Mouse (Mus musculus) hindbrain, postnatal 0 days (tissue): ENCODE measurements around the gene Lypd6. TPM values are rescaled to one million over a fixed set of nuclear protein-coding genes. Genes with fewer than 3 reads are reported as not detected.
A peak's percentile ranks its signal among the peaks of the same experiment; 100 is the strongest.

ENCODE experiments used
- ATAC-seq: fragments of 200-750 bp; cut with Nextera tagmentation; 2 replicates; pipeline ENCODE4 v1.8.0; 2017; ENCODE audit warnings: mild to moderate bottlenecking, moderate TSS enrichment, moderate library complexity
- DNase-seq: peaks from one replicate; pipeline ENCODE4 v3.0.0-alpha.2; 2015; ENCODE audit warnings: low spot score
- H3K27ac ChIP-seq: fragments of 300-500 bp; sonication (generic); 2 replicates; pipeline ENCODE4 v1.5.1; 2014; ENCODE audit warnings: mild to moderate bottlenecking
- H3K27me3 ChIP-seq: fragments of 300-500 bp; sonication (generic); 2 replicates; pipeline ENCODE4 v1.6.1; 2014; ENCODE audit warnings: low read length, mixed read lengths; ENCODE audit not compliant: insufficient read depth
- H3K36me3 ChIP-seq: fragments of 300-500 bp; sonication (generic); 2 replicates; pipeline ENCODE4 v1.6.1; 2014; ENCODE audit warnings: low read length, mixed read lengths; ENCODE audit not compliant: insufficient read depth
- H3K4me1 ChIP-seq: fragments of 300-500 bp; sonication (generic); 2 replicates; pipeline ENCODE4 v1.6.1; 2014; ENCODE audit warnings: antibody characterized with exemption, low read length, mixed read lengths; ENCODE audit not compliant: insufficient read depth
- H3K4me2 ChIP-seq: fragments of 300-500 bp; sonication (generic); 2 replicates; pipeline ENCODE4 v1.6.1; 2014; ENCODE audit warnings: low read depth, mild to moderate bottlenecking, low read length, moderate library complexity, mixed read lengths
- H3K4me3 ChIP-seq: fragments of 300-500 bp; sonication (generic); 2 replicates; pipeline ENCODE4 v1.5.1; 2014; ENCODE audit warnings: low read length
- H3K9ac ChIP-seq: fragments of 300-500 bp; sonication (generic); replicated peaks from 2 replicates; pipeline ENCODE4 v1.6.1; 2014; ENCODE audit warnings: mild to moderate bottlenecking, low read length, moderate library complexity, mixed read lengths
- H3K9me3 ChIP-seq: fragments of 300-500 bp; sonication (generic); 2 replicates; pipeline ENCODE4 v1.6.1; 2016; ENCODE audit warnings: low read length, mixed read lengths
- CTCF ChIP-seq: IDR thresholded peaks from 2 replicates; pipeline ENCODE4 v1.5.1; 2016; ENCODE audit warnings: antibody characterized with exemption, control low read depth, low read depth
- WGBS: fragments of 180-500 bp; shearing (Covaris S2); extraction: QIAGEN DNeasy Blood & Tissue Kit; methylation state at CpG from one replicate; pipeline ENCODE4 v1.1.7; 2014; 5-methylcytosine and 5-hydroxymethylcytosine counted together
- polyA plus RNA-seq: library from polyadenylated mRNA; unstranded; fragments of >200 nt; fragmentation: Nextera tagmentation; extraction: Ambion mirVana; gene quantifications from 2 replicates; pipeline ENCODE4 v1.2.1, GENCODE M21; 2015
- total RNA-seq: library from RNA; depleted of rRNA; stranded (reverse); fragments of >200 nt; gene quantifications from 2 replicates; pipeline ENCODE4 v1.2.3, GENCODE M21; 2014

The Lypd6 gene
- total and polyA plus RNA-seq, 2 experiments from 2014 or later, result 13.6 to 19.4 TPM

GRCm38 (mm10) chr2:50180423-50180822 is 114.2 kb downstream of the Lypd6 start:
- H3K4me1 ChIP-seq, result no peaks in the 10 kb centered on the region
- ATAC-seq, result no peak
- no peaks in the 10 kb centered on the region for H3K27me3 ChIP-seq
- DNase-seq, result no peak
- no peak overlapping the region for H3K4me2 ChIP-seq
- WGBS, result 92% methylated on average over 3 of the region's 3 CpGs
- H3K9me3 ChIP-seq, result no peaks in the 10 kb centered on the region
- no peak for TF ChIP-seq CTCF
- no peak overlapping the region for H3K27ac ChIP-seq
- H3K4me3 ChIP-seq, result no peak overlapping the region
- H3K9ac ChIP-seq, result no peak overlapping the region
- H3K36me3 ChIP-seq, result no peaks in the 10 kb centered on the region

GRCm38 (mm10) chr2:50181332-50181731 is 115.1 kb downstream of the Lypd6 start:
- H3K4me1 ChIP-seq, result no peaks in the 10 kb centered on the region
- 71% methylated on average over 3 of the region's 3 CpGs for WGBS
- TF ChIP-seq CTCF, result no peak

GRCm38 (mm10) chr2:50186711-50187405 is 120.6 kb downstream of the Lypd6 start:
- no peak for TF ChIP-seq CTCF
- no peak for ATAC-seq
- no peaks in the 10 kb centered on the region for H3K9me3 ChIP-seq
- H3K36me3 ChIP-seq, result no peaks in the 10 kb centered on the region
- no peaks in the 10 kb centered on the region for H3K27me3 ChIP-seq
- no peak overlapping the region for H3K9ac ChIP-seq
- H3K4me2 ChIP-seq, result no peak overlapping the region
- WGBS, result 35% methylated on average over 12 of the region's 12 CpGs
- H3K4me3 ChIP-seq, result no peak overlapping the region
- no peak overlapping the region for H3K27ac ChIP-seq
- H3K4me1 ChIP-seq, result no peaks in the 10 kb centered on the region
- DNase-seq, result no peak

More at GRCm38 (mm10) chr2:50181332-50181731, 115.1 kb downstream of the Lypd6 start:
- Histone ChIP-seq H3K27me3 (no peaks in the 10 kb centered on the region), H3K4me3 (no peak overlapping the region), H3K9ac (no peak overlapping the region), H3K9me3 (no peaks in the 10 kb centered on the region), H3K36me3 (no peaks in the 10 kb centered on the region), H3K27ac (no peak overlapping the region), H3K4me2 (no peak overlapping the region)
- ATAC-seq (no peak), DNase-seq (no peak)

GRCm38 (mm10) chr2:50188856-50189255 is 122.6 kb downstream of the Lypd6 start:
- Histone ChIP-seq H3K27me3 (no peaks in the 10 kb centered on the region), H3K9ac (no peak overlapping the region), H3K27ac (no peak overlapping the region), H3K4me3 (no peak overlapping the region), H3K36me3 (no peaks in the 10 kb centered on the region), H3K9me3 (no peaks in the 10 kb centered on the region), H3K4me2 (no peak overlapping the region), H3K4me1 (no peaks in the 10 kb centered on the region)
- DNase-seq (no peak), ATAC-seq (no peak)
- no peak for TF ChIP-seq CTCF
- 87% methylated on average over 3 of the region's 3 CpGs for WGBS

GRCm38 (mm10) chr2:50196681-50197080 is 130.5 kb downstream of the Lypd6 start:
- no peaks in the 10 kb centered on the region for H3K9me3 ChIP-seq
- 0 out of 2 replicates have a peak, but pooled peaks cover 3% of the 10 kb centered on the region for H3K4me1 ChIP-seq
- H3K27ac ChIP-seq, result no peak overlapping the region
- DNase-seq, result peak; percentile 52
- TF ChIP-seq CTCF, result no peak
- WGBS, result 40% methylated on average over 1 of the region's 1 CpGs
- peak; percentile 45; the same call in 1 of the 2 replicates for ATAC-seq
- no peak overlapping the region for H3K9ac ChIP-seq
- no peaks in the 10 kb centered on the region for H3K36me3 ChIP-seq
- no peak overlapping the region for H3K4me3 ChIP-seq
- H3K27me3 ChIP-seq, result no peaks in the 10 kb centered on the region
- H3K4me2 ChIP-seq, result no peak overlapping the region

GRCm38 (mm10) chr2:50197801-50198200 is 131.6 kb downstream of the Lypd6 start:
- Histone ChIP-seq H3K4me1 (0 out of 2 replicates have a peak, but pooled peaks cover 3% of the 10 kb centered on the region), H3K27me3 (no peaks in the 10 kb centered on the region), H3K9me3 (no peaks in the 10 kb centered on the region), H3K36me3 (no peaks in the 10 kb centered on the region), H3K4me2 (no peak overlapping the region), H3K4me3 (no peak overlapping the region), H3K9ac (no peak overlapping the region), H3K27ac (no peak overlapping the region)
- no peak for ATAC-seq
- DNase-seq, result no peak
- no peak for TF ChIP-seq CTCF
- 70% methylated on average over 4 of the region's 4 CpGs for WGBS

- H3K36me3 ChIP-seq, result no peaks in the 10 kb centered on the region
- no peak overlapping the region for H3K27ac ChIP-seq
- DNase-seq (no peak), ATAC-seq (no peak)
- no peaks in the 10 kb centered on the region for H3K27me3 ChIP-seq
- H3K9ac ChIP-seq, result no peak overlapping the region
- no peak for TF ChIP-seq CTCF
- H3K4me1 ChIP-seq, result 0 out of 2 replicates have a peak, but pooled peaks cover 3% of the 10 kb centered on the region
- 69% methylated on average over 2 of the region's 2 CpGs for WGBS
- no peaks in the 10 kb centered on the region for H3K9me3 ChIP-seq
- no peak overlapping the region for H3K4me3 ChIP-seq
- H3K4me2 ChIP-seq, result no peak overlapping the region
Observed at GRCm38 (mm10) chr2:50200541-50200940, 134.3 kb downstream of the Lypd6 start.
